Mouse (Mus musculus) hindbrain, embryonic 14.5 days (tissue): ENCODE measurements at regions not wholly inside any gene's neighbourhood (a gene's known extent, or its start where the extent isn't known, plus 50 kb on each side); places are given as distances from the start of the nearest gene placed in this dataset.

Experiments
- ATAC-seq: fragments of 200-750 bp; cut with Nextera tagmentation; 2 replicates; pipeline ENCODE4 v1.8.0; 2017; ENCODE audit warnings: moderate number of reproducible peaks, mild to moderate bottlenecking, moderate TSS enrichment, moderate library complexity; ENCODE audit not compliant: low FRiP score
- DNase-seq: peaks from one replicate; pipeline ENCODE4 v3.0.0-alpha.2; 2015; ENCODE audit warnings: low spot score
- H3K27ac ChIP-seq: fragments of 300-500 bp; sonication (generic); 2 replicates; pipeline ENCODE4 v1.5.1; 2014; ENCODE audit warnings: mild to moderate bottlenecking, moderate library complexity
- H3K27me3 ChIP-seq: fragments of 300-500 bp; sonication (generic); 2 replicates; pipeline ENCODE4 v1.6.1; 2014; ENCODE audit warnings: mild to moderate bottlenecking, low read length, mixed read lengths; ENCODE audit not compliant: control insufficient read depth, insufficient read depth
- H3K36me3 ChIP-seq: fragments of 300-500 bp; sonication (generic); replicated peaks from 2 replicates; pipeline ENCODE4 v1.6.1; 2014; ENCODE audit not compliant: control insufficient read depth, insufficient read depth
- H3K4me1 ChIP-seq: fragments of 300-500 bp; sonication (generic); replicated peaks from 2 replicates; pipeline ENCODE4 v1.6.1; 2014; ENCODE audit warnings: antibody characterized with exemption, low read length, mixed read lengths; ENCODE audit not compliant: control insufficient read depth, insufficient read depth
- H3K4me2 ChIP-seq: fragments of 300-500 bp; sonication (generic); replicated peaks from 2 replicates; pipeline ENCODE4 v1.6.1; 2014; ENCODE audit warnings: mild to moderate bottlenecking, moderate library complexity
- H3K4me3 ChIP-seq: fragments of 300-500 bp; sonication (generic); replicated peaks from 2 replicates; pipeline ENCODE4 v1.5.1; 2014; ENCODE audit warnings: mild to moderate bottlenecking, low read length
- H3K9ac ChIP-seq: fragments of 300-500 bp; sonication (generic); 2 replicates; pipeline ENCODE4 v1.6.1; 2014
- H3K9me3 ChIP-seq: fragments of 300-500 bp; sonication (generic); 2 replicates; pipeline ENCODE4 v1.6.1; 2016; ENCODE audit warnings: low read length; ENCODE audit not compliant: control insufficient read depth
- WGBS: fragments of 180-500 bp; shearing (Covaris S2); extraction: QIAGEN DNeasy Blood & Tissue Kit; methylation state at CpG from one replicate; pipeline ENCODE4 v1.1.7; 2014; 5-methylcytosine and 5-hydroxymethylcytosine counted together

DNA sequence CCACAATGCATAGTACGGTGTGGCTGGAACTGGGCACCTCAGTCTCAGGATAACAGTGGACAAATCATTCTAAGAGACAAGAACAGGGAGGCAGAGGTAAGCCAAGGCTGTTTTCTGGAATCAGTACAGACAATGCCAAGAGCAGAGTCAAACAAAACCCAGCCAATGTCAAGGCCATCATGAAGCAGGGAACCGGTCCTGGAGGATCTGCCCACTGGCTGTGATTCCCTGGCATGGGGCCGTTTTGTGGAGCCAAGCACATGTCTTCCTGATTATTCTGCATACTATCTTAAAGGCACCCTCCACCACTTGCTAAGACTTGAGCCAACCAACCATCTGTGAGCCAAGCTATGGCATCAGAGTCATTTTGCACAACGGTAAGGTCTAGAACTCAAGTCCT lies 222.6 kb downstream of the Sec61b start:
- no peak for ATAC-seq
- H3K27me3 ChIP-seq, result no peaks in the 10 kb centered on the region
- no peaks in the 10 kb centered on the region for H3K36me3 ChIP-seq
- no peaks in the 10 kb centered on the region for H3K9me3 ChIP-seq
- H3K4me1 ChIP-seq, result no peaks in the 10 kb centered on the region
- H3K9ac ChIP-seq, result no peak overlapping the region
- WGBS, result 80% methylated on average over 4 of the region's 4 CpGs
- no peak for DNase-seq
- no peak overlapping the region for H3K27ac ChIP-seq
- no peak overlapping the region for H3K4me3 ChIP-seq
- H3K4me2 ChIP-seq, result no peak overlapping the region

DNA sequence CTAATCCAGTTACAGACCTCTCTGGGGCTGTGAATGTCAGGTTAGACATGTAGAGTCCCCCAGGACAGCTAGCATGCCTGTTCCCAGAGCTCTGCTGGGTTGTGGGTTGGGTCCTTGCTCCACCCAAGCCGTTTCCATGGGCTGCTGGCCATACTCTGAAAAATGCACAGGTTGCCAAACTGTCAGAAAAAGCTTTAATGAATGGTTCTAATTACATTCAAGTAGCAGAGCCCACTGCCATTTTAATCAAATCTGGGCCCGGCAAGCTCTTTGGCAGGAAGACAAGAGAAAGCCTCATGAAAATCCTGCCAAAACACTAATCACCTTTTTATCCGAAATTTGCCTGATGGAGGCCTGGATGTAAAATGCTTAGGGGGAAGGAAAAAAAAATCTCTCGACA lies 224.1 kb downstream of the Sec61b start:
- Histone ChIP-seq H3K9ac (no peak overlapping the region), H3K36me3 (no peaks in the 10 kb centered on the region), H3K9me3 (no peaks in the 10 kb centered on the region), H3K27ac (no peak overlapping the region), H3K4me3 (no peak overlapping the region), H3K4me2 (no peak overlapping the region), H3K27me3 (no peaks in the 10 kb centered on the region), H3K4me1 (no peaks in the 10 kb centered on the region)
- DNase-seq (peak; percentile 75), ATAC-seq (peak; percentile 76; the same call in 1 of the 2 replicates)
- 38% methylated on average over 4 of the region's 4 CpGs for WGBS

DNA sequence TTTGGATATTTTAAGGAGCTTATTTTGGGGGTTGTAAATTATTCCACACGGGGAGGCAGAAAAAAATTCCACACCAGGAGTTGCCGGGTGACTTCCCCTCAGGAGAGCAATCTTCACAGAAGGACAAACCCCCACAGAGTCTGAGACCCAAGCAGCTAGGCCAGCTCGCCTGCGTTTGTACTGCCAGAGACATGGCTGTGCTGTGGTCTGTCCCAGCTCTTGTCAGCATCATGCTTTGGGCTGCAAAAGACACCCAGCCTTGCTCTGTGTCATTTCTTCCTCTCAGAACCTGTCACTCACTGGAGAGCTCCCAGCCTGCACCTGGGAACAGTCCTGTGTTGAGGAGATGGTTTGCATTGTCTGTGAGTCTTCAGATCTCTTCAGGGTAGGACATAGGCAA lies 224.5 kb downstream of the Sec61b start:
- H3K4me2 ChIP-seq, result no peak overlapping the region
- no peaks in the 10 kb centered on the region for H3K27me3 ChIP-seq
- no peaks in the 10 kb centered on the region for H3K36me3 ChIP-seq
- ATAC-seq (peak; percentile 80; the same call in 1 of the 2 replicates), DNase-seq (no peak)
- H3K4me1 ChIP-seq, result no peaks in the 10 kb centered on the region
- 36% methylated on average over 4 of the region's 4 CpGs for WGBS
- H3K9ac ChIP-seq, result no peak overlapping the region
- no peak overlapping the region for H3K4me3 ChIP-seq
- peak overlapping the region; percentile 67 for H3K27ac ChIP-seq
- H3K9me3 ChIP-seq, result no peaks in the 10 kb centered on the region

DNA sequence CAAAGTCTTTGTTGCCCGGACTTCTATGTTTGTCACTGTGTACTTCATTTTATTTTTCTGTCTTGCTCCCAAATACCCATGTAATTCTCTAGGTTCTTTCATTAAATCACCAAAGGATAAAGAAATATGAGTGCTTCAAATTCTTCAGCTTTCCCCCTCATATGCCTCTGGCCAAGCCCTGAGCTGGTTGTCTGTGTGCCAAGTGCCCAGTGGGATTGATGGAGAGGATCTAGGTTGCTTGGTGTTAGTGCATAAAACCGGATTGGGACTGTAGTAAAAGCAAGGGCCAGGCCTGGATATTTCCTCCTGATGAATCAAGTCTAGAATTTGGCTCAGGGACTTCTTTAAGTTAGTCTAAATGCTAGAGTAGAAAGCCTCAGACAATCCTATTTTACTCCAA lies 229.0 kb downstream of the Sec61b start:
- H3K9ac ChIP-seq, result no peak overlapping the region
- no peaks in the 10 kb centered on the region for H3K4me1 ChIP-seq
- no peak for DNase-seq
- no peak overlapping the region for H3K4me2 ChIP-seq
- H3K27me3 ChIP-seq, result no peaks in the 10 kb centered on the region
- no peaks in the 10 kb centered on the region for H3K9me3 ChIP-seq
- ATAC-seq, result no peak
- no peak overlapping the region for H3K27ac ChIP-seq
- 91% methylated on average over 2 of the region's 2 CpGs for WGBS
- no peak overlapping the region for H3K4me3 ChIP-seq
- no peaks in the 10 kb centered on the region for H3K36me3 ChIP-seq

DNA sequence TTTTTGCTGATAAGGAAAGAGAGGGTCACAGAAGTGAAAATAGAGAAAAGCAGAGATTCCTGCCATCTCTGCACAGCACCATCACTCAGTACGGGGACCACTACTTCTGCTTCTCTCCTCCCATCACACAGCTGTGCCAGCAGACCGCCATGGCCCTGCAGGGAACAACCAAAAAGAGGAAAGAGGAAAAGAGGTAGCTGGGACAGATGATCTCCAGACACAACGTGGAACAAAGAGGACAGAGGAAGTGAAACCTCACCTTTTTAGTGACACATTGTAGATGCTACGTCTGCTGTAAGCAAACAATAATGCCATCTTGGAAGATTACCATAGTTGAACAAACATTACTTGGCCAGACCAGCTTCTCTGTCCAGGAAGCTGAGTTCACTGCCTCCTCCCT lies 230.1 kb downstream of the Sec61b start:
- Histone ChIP-seq H3K4me2 (no peak overlapping the region), H3K27ac (no peak overlapping the region), H3K4me1 (no peaks in the 10 kb centered on the region), H3K9me3 (no peaks in the 10 kb centered on the region), H3K36me3 (no peaks in the 10 kb centered on the region), H3K9ac (no peak overlapping the region), H3K4me3 (no peak overlapping the region), H3K27me3 (no peaks in the 10 kb centered on the region)
- ATAC-seq (no peak), DNase-seq (no peak)
- 86% methylated on average over 4 of the region's 4 CpGs for WGBS

DNA sequence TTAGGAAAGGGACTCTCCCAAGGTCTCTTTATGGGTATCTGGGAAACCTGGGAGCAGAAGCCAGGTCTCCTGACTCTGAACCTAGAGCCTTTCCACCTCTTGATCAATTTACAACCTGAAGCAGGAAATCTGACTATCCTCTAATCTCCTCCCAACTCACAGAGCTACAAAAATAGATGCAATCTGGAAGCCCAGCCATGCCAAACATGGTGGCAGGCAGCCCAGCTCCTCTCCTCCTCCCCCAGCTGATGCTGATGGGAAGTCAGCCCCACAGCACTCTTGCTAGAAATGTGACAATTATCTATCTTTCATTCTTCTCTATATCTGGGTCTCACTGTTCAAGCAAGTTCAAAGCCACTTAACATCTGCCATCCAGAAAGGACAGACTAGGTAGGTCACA lies 233.5 kb downstream of the Sec61b start:
- no peaks in the 10 kb centered on the region for H3K27me3 ChIP-seq
- no peaks in the 10 kb centered on the region for H3K9me3 ChIP-seq
- no peaks in the 10 kb centered on the region for H3K36me3 ChIP-seq
- H3K4me1 ChIP-seq, result no peaks in the 10 kb centered on the region
- no peak overlapping the region for H3K4me2 ChIP-seq
- no peak overlapping the region for H3K27ac ChIP-seq
- H3K4me3 ChIP-seq, result no peak overlapping the region
- DNase-seq (no peak), ATAC-seq (no peak)
- no peak overlapping the region for H3K9ac ChIP-seq

DNA sequence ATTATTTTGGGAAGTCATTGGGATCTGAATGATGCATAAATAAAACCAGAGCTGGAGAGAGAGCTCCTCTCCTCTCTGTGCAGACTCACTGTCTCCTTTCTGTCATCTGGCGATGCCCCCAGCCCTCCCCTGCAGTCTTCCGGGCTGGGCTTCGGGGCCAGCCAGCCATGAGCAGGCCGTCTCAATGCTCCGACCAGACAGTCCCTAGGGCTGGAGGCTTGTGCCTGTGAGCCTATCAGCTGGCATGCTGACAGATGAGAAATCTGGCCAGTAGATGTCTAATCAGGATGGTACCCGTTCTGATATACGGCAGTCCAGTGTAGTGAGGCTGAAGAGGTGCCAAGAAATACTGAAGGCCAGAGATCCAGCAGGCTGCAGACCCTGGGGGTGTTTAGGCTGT lies 238.9 kb downstream of the Sec61b start:
- DNase-seq, result no peak
- H3K27ac ChIP-seq, result no peak overlapping the region
- ATAC-seq, result no peak
- H3K4me2 ChIP-seq, result no peak overlapping the region
- no peaks in the 10 kb centered on the region for H3K27me3 ChIP-seq
- no peak overlapping the region for H3K4me3 ChIP-seq
- no peaks in the 10 kb centered on the region for H3K4me1 ChIP-seq
- no peaks in the 10 kb centered on the region for H3K36me3 ChIP-seq
- WGBS, result 65% methylated on average over 7 of the region's 7 CpGs
- H3K9me3 ChIP-seq, result no peaks in the 10 kb centered on the region
- H3K9ac ChIP-seq, result no peak overlapping the region

DNA sequence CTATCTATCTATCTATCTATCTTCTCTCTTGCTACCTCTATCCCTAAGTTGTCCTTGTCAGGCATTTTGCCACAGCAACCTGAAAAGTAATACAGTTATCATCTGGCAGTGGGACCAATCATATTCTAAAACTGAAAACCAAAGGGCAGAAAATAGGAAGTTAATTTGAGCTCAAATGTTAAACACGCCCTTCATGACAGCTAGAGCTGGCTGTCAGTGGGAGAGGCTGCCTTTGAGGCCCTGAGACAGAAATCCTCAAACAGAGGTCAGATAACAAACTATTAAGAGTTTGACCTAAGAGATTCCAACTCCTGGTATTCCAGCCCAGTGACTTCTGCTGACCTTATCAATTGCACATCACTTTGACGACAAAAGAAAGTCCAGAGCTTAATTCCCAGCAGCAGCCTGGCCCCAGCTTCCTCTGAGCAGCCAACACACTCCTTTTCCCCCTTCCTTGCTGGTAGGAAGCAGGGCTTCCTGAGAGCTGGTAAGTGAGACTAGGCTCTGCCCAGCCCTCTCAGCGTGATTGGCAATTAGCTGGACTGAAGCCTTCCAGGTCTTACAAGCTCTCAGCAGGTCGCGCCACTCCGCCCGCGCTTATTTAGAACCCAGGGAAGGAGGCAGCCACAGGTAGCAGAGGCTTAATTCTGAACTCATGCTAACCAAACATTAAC lies 250.0 kb downstream of the Sec61b start:
- Histone ChIP-seq H3K4me2 (no peak overlapping the region; the same call in 1 of the 2 replicates), H3K4me3 (no peak overlapping the region), H3K36me3 (no peaks in the 10 kb centered on the region), H3K27me3 (no peaks in the 10 kb centered on the region), H3K9ac (no peak overlapping the region), H3K27ac (no peak overlapping the region), H3K9me3 (peaks cover 12% of the 10 kb centered on the region; the same call in 1 of the 2 replicates), H3K4me1 (0 out of 2 replicates have a peak, but pooled peaks cover 7% of the 10 kb centered on the region)
- 14% methylated on average over 8 of the region's 8 CpGs for WGBS
- DNase-seq (no peak), ATAC-seq (no peak)

DNA sequence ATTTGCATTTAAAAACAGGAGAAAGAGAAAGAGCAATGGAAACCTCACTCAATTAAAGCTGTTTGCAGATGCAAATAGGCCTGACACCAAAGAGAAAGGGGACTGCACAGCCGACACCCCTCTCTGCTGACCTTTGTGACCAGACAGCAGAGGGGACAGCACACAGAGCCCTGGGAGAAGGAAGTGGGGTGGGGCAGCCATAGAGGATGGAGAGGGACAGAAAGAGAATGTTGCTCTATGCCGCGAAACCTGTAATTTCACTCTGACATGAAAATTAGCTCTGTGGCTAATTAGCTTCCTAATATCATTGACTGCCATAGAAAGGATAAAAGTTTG lies 250.5 kb downstream of the Sec61b start:
- Histone ChIP-seq H3K27ac (no peak overlapping the region), H3K4me2 (no peak overlapping the region; the same call in 1 of the 2 replicates), H3K36me3 (no peaks in the 10 kb centered on the region), H3K9me3 (peaks cover 8% of the 10 kb centered on the region; the same call in 1 of the 2 replicates), H3K9ac (no peak overlapping the region), H3K4me3 (no peak overlapping the region), H3K27me3 (no peaks in the 10 kb centered on the region), H3K4me1 (0 out of 2 replicates have a peak, but pooled peaks cover 7% of the 10 kb centered on the region)
- DNase-seq, result no peak
- WGBS, result 13% methylated on average over 3 of the region's 3 CpGs
- ATAC-seq, result no peak
